Mouse (Mus musculus): Measurements from ENCODE around the gene Ppme1. TPM values are rescaled to one million over a fixed set of nuclear protein-coding genes. Genes with fewer than 3 reads are reported as not detected.
A peak's percentile ranks its signal among the peaks of the same experiment; 100 is the strongest.

Gene Ppme1
- polyA plus RNA-seq, 1 experiment from 2014 or later = 141 TPM

- 8% methylated on average over 17 of the region's 17 CpGs for WGBS
- H3K4me3 ChIP-seq = peak overlapping the region; percentile 80
- peak overlapping the region; percentile 73 for H3K9ac ChIP-seq
- H3K9me3 ChIP-seq = no peaks in the 10 kb centered on the region
- H3K27me3 ChIP-seq = no peaks in the 10 kb centered on the region
- peaks cover 19% of the 10 kb centered on the region for H3K36me3 ChIP-seq
- H3K27ac ChIP-seq = peak overlapping the region; percentile 85
- H3K4me2 ChIP-seq = peak overlapping the region; percentile 58
- ATAC-seq (ENCODE audit: low FRiP score) = no peak
- peaks cover 35% of the 10 kb centered on the region for H3K4me1 ChIP-seq (replicated peaks)
Measured at GRCm38 (mm10) chr7:100372452-100372980, 409 bp upstream of the Ppme1 start.

GRCm38 (mm10) chr7:100364888-100365287, 7.2 kb downstream of the Ppme1 start:
- ATAC-seq (ENCODE audit: low FRiP score) = no peak
- peaks cover 19% of the 10 kb centered on the region for H3K4me1 ChIP-seq (replicated peaks)
- H3K36me3 ChIP-seq = 0 out of 2 replicates have a peak, but pooled peaks cover 4% of the 10 kb centered on the region

GRCm38 (mm10) chr7:100363162-100363561, 8.9 kb downstream of the Ppme1 start:
- Histone ChIP-seq H3K4me1 (replicated peaks) (peaks cover 6% of the 10 kb centered on the region; the same call in 1 of the 2 replicates), H3K36me3 (0 out of 2 replicates have a peak, but pooled peaks cover 4% of the 10 kb centered on the region), H3K9ac (no peak overlapping the region), H3K27me3 (no peaks in the 10 kb centered on the region), H3K4me3 (no peak overlapping the region), H3K9me3 (no peaks in the 10 kb centered on the region), H3K4me2 (no peak overlapping the region), H3K27ac (no peak overlapping the region)
- WGBS = 96% methylated on average over 2 of the region's 2 CpGs
- no peak for ATAC-seq (ENCODE audit: low FRiP score)

More at GRCm38 (mm10) chr7:100364888-100365287, 7.2 kb downstream of the Ppme1 start:
- 67% methylated on average over 6 of the region's 6 CpGs for WGBS
- H3K27ac ChIP-seq = no peak overlapping the region
- H3K4me3 ChIP-seq = no peak overlapping the region
- H3K4me2 ChIP-seq = no peak overlapping the region
- H3K9me3 ChIP-seq = no peaks in the 10 kb centered on the region
- no peaks in the 10 kb centered on the region for H3K27me3 ChIP-seq
- H3K9ac ChIP-seq = no peak overlapping the region

GRCm38 (mm10) chr7:100357856-100358255, 14.3 kb downstream of the Ppme1 start:
- Histone ChIP-seq H3K4me3 (no peak overlapping the region), H3K9ac (no peak overlapping the region), H3K4me2 (no peak overlapping the region), H3K27ac (no peak overlapping the region), H3K27me3 (no peaks in the 10 kb centered on the region), H3K9me3 (no peaks in the 10 kb centered on the region), H3K36me3 (peaks cover 17% of the 10 kb centered on the region), H3K4me1 (replicated peaks) (no peaks in the 10 kb centered on the region)
- ATAC-seq (ENCODE audit: low FRiP score) = no peak

GRCm38 (mm10) chr7:100356768-100357167, 15.3 kb downstream of the Ppme1 start:
- no peak overlapping the region for H3K4me2 ChIP-seq
- 92% methylated on average over 1 of the region's 1 CpGs for WGBS
- no peak for ATAC-seq (ENCODE audit: low FRiP score)

DNA sequence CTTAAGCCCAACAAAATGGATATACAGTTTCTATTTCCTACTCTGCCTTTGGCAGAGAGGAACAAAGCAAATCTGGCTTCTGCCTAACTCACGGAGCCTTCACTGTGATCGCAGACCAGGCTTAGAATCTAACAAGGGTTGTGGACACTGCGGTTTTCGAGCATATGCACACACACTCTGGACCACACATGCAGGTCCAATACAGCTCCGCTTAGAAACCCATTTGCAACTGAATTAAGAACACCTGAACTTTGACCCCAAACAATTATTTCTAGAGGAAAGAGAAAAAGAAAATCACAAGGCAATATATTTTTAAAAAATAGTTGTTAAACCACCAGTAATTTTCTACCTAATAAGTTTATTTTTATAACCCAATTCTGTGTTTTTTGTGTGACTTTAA, 15.8 kb downstream of the Ppme1 start:
- no peak for ATAC-seq (ENCODE audit: low FRiP score)
- no peaks in the 10 kb centered on the region for H3K27me3 ChIP-seq
- no peaks in the 10 kb centered on the region for H3K4me1 ChIP-seq (replicated peaks)
- WGBS = 76% methylated on average over 5 of the region's 5 CpGs
- no peak overlapping the region for H3K4me2 ChIP-seq
- H3K9me3 ChIP-seq = no peaks in the 10 kb centered on the region
- peaks cover 21% of the 10 kb centered on the region for H3K36me3 ChIP-seq
- H3K9ac ChIP-seq = no peak overlapping the region
- H3K4me3 ChIP-seq = no peak overlapping the region
- H3K27ac ChIP-seq = no peak overlapping the region

More at GRCm38 (mm10) chr7:100356768-100357167, 15.3 kb downstream of the Ppme1 start:
- no peaks in the 10 kb centered on the region for H3K4me1 ChIP-seq (replicated peaks)
- no peak overlapping the region for H3K27ac ChIP-seq
- H3K4me3 ChIP-seq = no peak overlapping the region
- no peaks in the 10 kb centered on the region for H3K27me3 ChIP-seq
- H3K9ac ChIP-seq = no peak overlapping the region
- no peaks in the 10 kb centered on the region for H3K9me3 ChIP-seq
- peaks cover 17% of the 10 kb centered on the region for H3K36me3 ChIP-seq

- H3K9me3 ChIP-seq = no peaks in the 10 kb centered on the region
- H3K36me3 ChIP-seq = peaks cover 18% of the 10 kb centered on the region
- H3K27me3 ChIP-seq = no peaks in the 10 kb centered on the region
- no peaks in the 10 kb centered on the region for H3K4me1 ChIP-seq (replicated peaks)
- WGBS = 89% methylated on average over 4 of the region's 4 CpGs
- no peak for ATAC-seq (ENCODE audit: low FRiP score)
- H3K4me3 ChIP-seq = no peak overlapping the region
- no peak overlapping the region for H3K4me2 ChIP-seq
- no peak overlapping the region for H3K9ac ChIP-seq
- H3K27ac ChIP-seq = no peak overlapping the region
Measured at GRCm38 (mm10) chr7:100354984-100355383, 17.1 kb downstream of the Ppme1 start.

- H3K4me3 ChIP-seq = no peak overlapping the region
- no peak overlapping the region for H3K4me2 ChIP-seq
- no peaks in the 10 kb centered on the region for H3K9me3 ChIP-seq
- no peaks in the 10 kb centered on the region for H3K27me3 ChIP-seq
- no peak overlapping the region for H3K27ac ChIP-seq
- H3K4me1 ChIP-seq (replicated peaks) = no peaks in the 10 kb centered on the region
- WGBS = 99% methylated on average over 2 of the region's 2 CpGs
- H3K9ac ChIP-seq = no peak overlapping the region
- H3K36me3 ChIP-seq = peaks cover 93% of the 10 kb centered on the region
- no peak for ATAC-seq (ENCODE audit: low FRiP score)
Measured at GRCm38 (mm10) chr7:100335921-100336320, 36.2 kb downstream of the Ppme1 start.

DNA sequence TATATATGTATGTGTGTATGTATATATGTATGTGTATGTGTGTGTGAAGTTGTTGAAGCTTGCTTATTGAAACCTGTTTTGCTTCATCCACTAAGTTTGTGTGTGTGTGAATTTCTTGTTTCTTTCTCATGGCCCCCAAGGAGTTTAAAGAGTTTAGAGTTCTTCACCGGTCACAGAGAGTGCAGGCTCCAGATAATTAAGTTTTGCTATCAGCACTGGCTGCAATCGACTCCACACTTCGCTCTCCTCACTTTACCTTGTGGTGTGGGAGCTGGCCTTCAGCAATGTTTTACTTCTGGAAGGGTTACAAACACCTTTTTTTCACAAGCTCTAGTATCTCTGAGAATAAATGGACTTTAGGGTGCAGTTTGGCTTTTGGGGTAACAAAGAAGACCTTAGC, 40.8 kb downstream of the Ppme1 start:
- no peaks in the 10 kb centered on the region for H3K4me1 ChIP-seq (replicated peaks)
- H3K4me2 ChIP-seq = no peak overlapping the region
- peaks cover 94% of the 10 kb centered on the region for H3K36me3 ChIP-seq
- no peak overlapping the region for H3K27ac ChIP-seq
- no peaks in the 10 kb centered on the region for H3K27me3 ChIP-seq
- no peak overlapping the region for H3K9ac ChIP-seq
- WGBS = 93% methylated on average over 3 of the region's 3 CpGs
- H3K9me3 ChIP-seq = no peaks in the 10 kb centered on the region
- no peak for ATAC-seq (ENCODE audit: low FRiP score)
- no peak overlapping the region for H3K4me3 ChIP-seq

- H3K36me3 ChIP-seq = peaks cover 79% of the 10 kb centered on the region
- H3K27ac ChIP-seq = no peak overlapping the region
- ATAC-seq (ENCODE audit: low FRiP score) = no peak
- no peak overlapping the region for H3K9ac ChIP-seq
- no peaks in the 10 kb centered on the region for H3K4me1 ChIP-seq (replicated peaks)
- H3K9me3 ChIP-seq = no peaks in the 10 kb centered on the region
- no peak overlapping the region for H3K4me2 ChIP-seq
- WGBS = 96% methylated on average over 4 of the region's 4 CpGs
- H3K4me3 ChIP-seq = no peak overlapping the region
- H3K27me3 ChIP-seq = no peaks in the 10 kb centered on the region
Measured at GRCm38 (mm10) chr7:100328636-100329035, 43.5 kb downstream of the Ppme1 start.

DNA sequence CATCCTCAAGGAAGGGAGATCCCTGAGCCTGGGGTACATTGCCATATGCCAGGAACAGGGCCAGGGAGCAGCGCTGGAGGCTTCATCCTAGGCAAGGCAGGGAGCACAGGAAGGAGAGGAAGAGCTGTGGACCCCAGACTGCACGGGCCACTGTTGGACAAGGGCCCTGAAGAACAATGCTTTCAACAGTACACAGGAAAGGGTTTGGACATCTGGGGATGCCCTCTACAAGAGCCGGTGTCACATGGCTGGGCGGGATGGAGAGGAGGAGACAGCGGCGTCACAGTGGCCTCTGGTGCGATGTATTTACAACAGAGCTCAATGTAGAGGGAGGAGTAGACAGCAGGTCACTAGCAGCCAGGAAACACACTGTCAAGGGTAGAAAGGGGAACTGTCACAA, 44.6 kb downstream of the Ppme1 start:
- Histone ChIP-seq H3K9ac (no peak overlapping the region), H3K27ac (no peak overlapping the region), H3K9me3 (no peaks in the 10 kb centered on the region), H3K4me2 (no peak overlapping the region), H3K4me1 (replicated peaks) (no peaks in the 10 kb centered on the region), H3K36me3 (peaks cover 68% of the 10 kb centered on the region), H3K27me3 (no peaks in the 10 kb centered on the region), H3K4me3 (no peak overlapping the region)
- ATAC-seq (ENCODE audit: low FRiP score) = no peak
- 87% methylated on average over 7 of the region's 7 CpGs for WGBS

DNA sequence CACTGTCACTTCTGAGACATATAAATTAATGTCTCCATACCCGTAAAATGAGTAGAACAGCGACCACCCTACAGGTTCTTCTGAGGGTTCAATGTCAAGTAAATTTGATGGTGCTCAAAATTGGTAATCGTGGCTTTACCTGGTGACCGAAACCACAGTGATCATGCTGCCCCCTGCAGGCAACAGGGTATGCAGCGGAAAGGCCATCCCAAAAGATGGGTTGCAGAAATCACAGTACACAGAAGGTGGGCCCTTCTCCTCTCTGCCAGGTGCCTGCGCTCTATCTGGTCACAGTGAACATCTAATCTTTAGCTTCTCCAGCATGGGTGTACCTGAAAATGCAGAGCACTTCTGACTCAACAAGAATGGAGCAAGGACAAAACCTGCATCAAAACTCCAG, 46.6 kb downstream of the Ppme1 start:
- H3K4me3 ChIP-seq = no peak overlapping the region
- no peak overlapping the region for H3K9ac ChIP-seq
- no peaks in the 10 kb centered on the region for H3K27me3 ChIP-seq
- WGBS = 81% methylated on average over 6 of the region's 6 CpGs
- H3K4me2 ChIP-seq = no peak overlapping the region
- H3K27ac ChIP-seq = no peak overlapping the region
- H3K36me3 ChIP-seq = peaks cover 48% of the 10 kb centered on the region
- H3K4me1 ChIP-seq (replicated peaks) = no peaks in the 10 kb centered on the region
- H3K9me3 ChIP-seq = no peaks in the 10 kb centered on the region
- ATAC-seq (ENCODE audit: low FRiP score) = no peak

- WGBS = 92% methylated on average over 3 of the region's 3 CpGs
- Histone ChIP-seq H3K9me3 (no peaks in the 10 kb centered on the region), H3K4me1 (replicated peaks) (no peaks in the 10 kb centered on the region)
Measured at GRCm38 (mm10) chr7:100323721-100324120, 48.4 kb downstream of the Ppme1 start.

More at GRCm38 (mm10) chr7:100323721-100324120, 48.4 kb downstream of the Ppme1 start:
- Histone ChIP-seq H3K27ac (no peak overlapping the region), H3K36me3 (peaks cover 33% of the 10 kb centered on the region), H3K27me3 (no peaks in the 10 kb centered on the region), H3K9ac (no peak overlapping the region), H3K4me3 (no peak overlapping the region), H3K4me2 (no peak overlapping the region)
- no peak for ATAC-seq (ENCODE audit: low FRiP score)

Measured in hindbrain, embryonic 13.5 days (tissue).